Mouse (Mus musculus): ENCODE results near the gene Fam19a3. TPM values are rescaled to one million over a fixed set of nuclear protein-coding genes. Genes with fewer than 3 reads are reported as not detected.

The Fam19a3 gene
- polyA plus RNA-seq, 1 experiment from 2014 or later = 0.20 TPM

- H3K27ac ChIP-seq (ENCODE audit: low read length) = no peak overlapping the region
- no peaks in the 10 kb centered on the region for H3K27me3 ChIP-seq (ENCODE audit: insufficient read depth, low read length)
- WGBS = 53% methylated on average over 1 of the region's 1 CpGs
- no peak overlapping the region for H3K4me3 ChIP-seq (ENCODE audit: low read length)
- no peak for ATAC-seq (ENCODE audit: low FRiP score, low TSS enrichment)
- no peaks in the 10 kb centered on the region for H3K4me1 ChIP-seq (ENCODE audit: insufficient read depth, low read length)
- no peaks in the 10 kb centered on the region for H3K9me3 ChIP-seq (ENCODE audit: low read length)
- H3K9ac ChIP-seq (replicated peaks; ENCODE audit: low read length) = no peak overlapping the region
- no peak overlapping the region for H3K4me2 ChIP-seq (replicated peaks; ENCODE audit: low read depth, low read length)
- H3K36me3 ChIP-seq (ENCODE audit: insufficient read depth, low read length) = no peaks in the 10 kb centered on the region
These were observed 38.5 kb downstream of the Fam19a3 start for GRCm38 (mm10) chr3:104743161-104743560.

- Histone ChIP-seq H3K9me3 (ENCODE audit: low read length) (no peaks in the 10 kb centered on the region), H3K4me1 (ENCODE audit: insufficient read depth, low read length) (no peaks in the 10 kb centered on the region), H3K27me3 (ENCODE audit: insufficient read depth, low read length) (no peaks in the 10 kb centered on the region), H3K4me3 (ENCODE audit: low read length) (no peak overlapping the region), H3K9ac (replicated peaks; ENCODE audit: low read length) (no peak overlapping the region), H3K4me2 (replicated peaks; ENCODE audit: low read depth, low read length) (no peak overlapping the region), H3K27ac (ENCODE audit: low read length) (no peak overlapping the region), H3K36me3 (ENCODE audit: insufficient read depth, low read length) (no peaks in the 10 kb centered on the region)
- no peak for ATAC-seq (ENCODE audit: low FRiP score, low TSS enrichment)
- 88% methylated on average over 3 of the region's 3 CpGs for WGBS
These were observed 39.7 kb downstream of the Fam19a3 start for GRCm38 (mm10) chr3:104741954-104742353.

- no peaks in the 10 kb centered on the region for H3K9me3 ChIP-seq (ENCODE audit: low read length)
- H3K27ac ChIP-seq (ENCODE audit: low read length) = no peak overlapping the region
- H3K9ac ChIP-seq (replicated peaks; ENCODE audit: low read length) = no peak overlapping the region
- ATAC-seq (ENCODE audit: low FRiP score, low TSS enrichment) = no peak
- H3K4me1 ChIP-seq (ENCODE audit: insufficient read depth, low read length) = peaks cover 3% of the 10 kb centered on the region; the same call in 1 of the 2 replicates
- no peaks in the 10 kb centered on the region for H3K36me3 ChIP-seq (ENCODE audit: insufficient read depth, low read length)
- WGBS = 61% methylated on average over 7 of the region's 7 CpGs
- no peaks in the 10 kb centered on the region for H3K27me3 ChIP-seq (ENCODE audit: insufficient read depth, low read length)
- no peak overlapping the region for H3K4me2 ChIP-seq (replicated peaks; ENCODE audit: low read depth, low read length)
- H3K4me3 ChIP-seq (ENCODE audit: low read length) = no peak overlapping the region
These were observed 47.0 kb downstream of the Fam19a3 start for GRCm38 (mm10) chr3:104734654-104735053.

GRCm38 (mm10) chr3:104732907-104733306, 48.7 kb downstream of the Fam19a3 start:
- no peaks in the 10 kb centered on the region for H3K27me3 ChIP-seq (ENCODE audit: insufficient read depth, low read length)
- peaks cover 3% of the 10 kb centered on the region; the same call in 1 of the 2 replicates for H3K4me1 ChIP-seq (ENCODE audit: insufficient read depth, low read length)
- no peak overlapping the region for H3K9ac ChIP-seq (replicated peaks; ENCODE audit: low read length)
- no peak overlapping the region for H3K4me3 ChIP-seq (ENCODE audit: low read length)
- H3K27ac ChIP-seq (ENCODE audit: low read length) = no peak overlapping the region
- 19% methylated on average over 3 of the region's 3 CpGs for WGBS
- ATAC-seq (ENCODE audit: low FRiP score, low TSS enrichment) = peak; percentile 71; the same call in 1 of the 2 replicates
- H3K9me3 ChIP-seq (ENCODE audit: low read length) = no peaks in the 10 kb centered on the region
- no peaks in the 10 kb centered on the region for H3K36me3 ChIP-seq (ENCODE audit: insufficient read depth, low read length)
- H3K4me2 ChIP-seq (replicated peaks; ENCODE audit: low read depth, low read length) = no peak overlapping the region

- no peaks in the 10 kb centered on the region for H3K9me3 ChIP-seq (ENCODE audit: low read length)
- no peak overlapping the region for H3K27ac ChIP-seq (ENCODE audit: low read length)
- H3K4me2 ChIP-seq (replicated peaks; ENCODE audit: low read depth, low read length) = no peak overlapping the region
- no peak overlapping the region for H3K4me3 ChIP-seq (ENCODE audit: low read length)
- H3K36me3 ChIP-seq (ENCODE audit: insufficient read depth, low read length) = no peaks in the 10 kb centered on the region
- 80% methylated on average over 6 of the region's 6 CpGs for WGBS
- no peak overlapping the region for H3K9ac ChIP-seq (replicated peaks; ENCODE audit: low read length)
- H3K27me3 ChIP-seq (ENCODE audit: insufficient read depth, low read length) = no peaks in the 10 kb centered on the region
- no peak for ATAC-seq (ENCODE audit: low FRiP score, low TSS enrichment)
- peaks cover 3% of the 10 kb centered on the region; the same call in 1 of the 2 replicates for H3K4me1 ChIP-seq (ENCODE audit: insufficient read depth, low read length)
These were observed 52.3 kb downstream of the Fam19a3 start for GRCm38 (mm10) chr3:104729270-104729839.

Other genes starting within 250 kb of the Fam19a3 start
- 44.0 and 48.7 TPM in 2 replicates for gene Slc16a1, start 143.2 kb downstream of the Fam19a3 start, polyA plus RNA-seq (2015; fragmentation: Nextera tagmentation; extraction: Ambion mirVana)
- 7.0 and 8.9 TPM in 2 replicates for gene Ppm1j, start 784 bp downstream of the Fam19a3 start, polyA plus RNA-seq (2015; fragmentation: Nextera tagmentation; extraction: Ambion mirVana)
- gene Rhoc, start 6.5 kb upstream of the Fam19a3 start, polyA plus RNA-seq (2015; fragmentation: Nextera tagmentation; extraction: Ambion mirVana) = 136 and 146 TPM in 2 replicates
- 60.4 and 61.5 TPM in 2 replicates for gene Mov10, start 36.7 kb upstream of the Fam19a3 start, polyA plus RNA-seq (2015; fragmentation: Nextera tagmentation; extraction: Ambion mirVana)
- gene St7l, start 82.2 kb upstream of the Fam19a3 start, polyA plus RNA-seq (2015; fragmentation: Nextera tagmentation; extraction: Ambion mirVana) = 36.0 and 39.9 TPM in 2 replicates
- 194 and 209 TPM in 2 replicates for gene Capza1, start 82.7 kb upstream of the Fam19a3 start, polyA plus RNA-seq (2015; fragmentation: Nextera tagmentation; extraction: Ambion mirVana)
- gene Wnt2b, start 180.1 kb upstream of the Fam19a3 start, polyA plus RNA-seq (2015; fragmentation: Nextera tagmentation; extraction: Ambion mirVana) = 0.54 and 0.80 TPM in 2 replicates